Mouse (Mus musculus) mammary gland, adult 2 months (tissue): ENCODE data around the gene Ccdc51. TPM values are rescaled to one million over a fixed set of nuclear protein-coding genes. Genes with fewer than 3 reads are reported as not detected.

Experiments
- polyA plus RNA-seq: library from polyadenylated mRNA; depleted of rRNA; stranded (reverse); fragments of >200 nt; gene quantifications from 2 replicates; pipeline ENCODE4 v1.2.3, GENCODE M21; 2012; ENCODE audit warnings: low replicate concordance; rRNA removed

Ccdc51 gene
- 5.1 and 6.6 TPM in 2 replicates for polyA plus RNA-seq

GRCm38 (mm10) chr9:109082124-109082800, at the start of gene Ccdc51, which contains the start of gene Tma7:
Ccdc51 (plus strand) TSS chr9:109082493.
Tma7 (minus strand) TSS chr9:109082587.

GRCm38 (mm10) chr9:109038086-109038895, 44.0 kb upstream of the Ccdc51 start, which contains the start of gene Shisa5:
Shisa5 (plus strand) TSS chr9:109038565.

DNA sequence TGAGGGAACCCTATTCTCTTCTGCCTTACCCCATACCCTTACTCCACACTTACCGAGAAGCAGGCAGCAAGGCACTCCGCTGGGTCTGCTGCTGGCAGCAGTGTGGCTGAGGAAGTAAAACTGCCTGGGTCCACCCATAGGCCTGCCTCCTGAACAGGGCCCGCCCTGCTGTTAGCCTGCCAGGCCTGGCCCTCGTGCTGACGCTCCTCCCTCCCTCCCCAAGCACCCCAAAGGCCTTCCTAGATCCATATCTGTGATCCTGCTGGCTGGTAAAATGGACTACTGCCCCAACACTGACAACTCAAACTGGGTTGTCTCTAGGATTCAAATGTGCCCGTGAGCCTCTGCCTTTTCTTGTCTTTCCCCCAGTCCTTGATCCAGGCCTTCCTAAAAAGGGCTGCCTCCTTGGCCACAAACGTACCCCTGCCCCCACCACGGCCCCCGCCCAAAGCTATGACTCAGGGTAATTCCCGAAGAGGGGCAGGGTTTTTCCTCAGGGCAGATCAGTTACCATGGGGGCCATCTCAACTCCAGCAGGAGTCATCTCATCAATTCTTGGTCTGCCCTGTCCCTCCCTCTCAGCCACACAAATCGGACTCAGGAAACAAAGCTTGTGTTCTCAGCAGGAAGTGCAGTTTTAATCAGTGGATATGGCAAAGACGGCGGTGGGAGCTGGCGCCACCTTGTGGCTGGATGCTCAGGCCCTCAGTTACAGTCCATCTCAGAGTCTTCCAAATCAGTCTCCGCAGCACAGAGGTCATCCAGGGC, 23.0 kb upstream of the Ccdc51 start, which contains the start of gene Trex1:
Trex1 (minus strand) TSS at position 599 of the 768 bp plus-strand sequence.

GRCm38 (mm10) chr9:109073661-109074573, 8.4 kb upstream of the Ccdc51 start, which contains the start of gene Atrip:
Atrip (minus strand) TSS chr9:109074124.

DNA sequence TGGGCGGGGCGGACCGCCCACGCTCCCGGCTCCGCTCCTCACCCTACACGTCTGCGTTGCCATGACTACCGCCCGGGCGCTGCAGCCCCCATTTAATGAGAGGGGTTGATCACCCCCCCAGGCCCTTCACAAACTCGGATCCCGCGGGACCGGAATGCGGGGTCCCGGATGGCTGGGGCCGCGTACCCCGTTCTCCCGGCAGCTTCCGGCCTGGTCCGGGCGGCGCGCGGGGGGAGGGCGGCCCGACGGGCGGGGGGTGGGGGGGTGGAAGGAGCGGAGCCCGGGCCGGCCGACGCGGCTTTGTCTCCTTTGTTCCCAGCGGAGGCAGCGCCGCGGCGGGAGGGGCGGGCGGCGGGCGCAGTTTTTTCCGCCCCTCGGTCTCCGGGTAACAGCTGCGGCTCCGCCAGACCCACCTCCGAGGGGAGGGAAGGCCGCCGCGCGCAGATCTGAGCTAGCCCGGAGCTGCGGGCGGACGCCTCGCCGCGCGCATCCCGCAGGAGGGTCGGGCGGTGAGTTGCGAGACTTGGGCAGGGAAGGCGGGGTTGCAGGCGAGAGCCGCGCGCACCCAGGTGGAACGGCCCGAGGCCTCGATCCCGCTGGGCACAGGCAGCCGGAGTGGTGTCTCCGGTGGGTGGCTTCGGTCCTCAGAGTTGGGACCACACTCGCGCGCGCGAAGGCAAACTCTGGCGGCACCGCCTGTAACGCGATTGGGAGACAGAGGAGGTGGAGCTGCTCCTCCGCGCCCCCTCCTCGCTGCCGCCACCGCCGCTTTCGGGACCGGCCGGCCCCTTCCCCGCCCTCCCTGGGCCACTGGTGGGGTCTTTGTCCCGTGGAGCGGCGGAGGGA, 13.1 kb downstream of the Ccdc51 start, which contains the start of gene Plxnb1:
Plxnb1 (plus strand) TSS at position 253 of the 846 bp plus-strand sequence.

Other genes with a start within 250 kb of the Ccdc51 start
- gene Slc26a6, start 229.2 kb upstream of the Ccdc51 start, polyA plus RNA-seq: 26.7 and 33.5 TPM in 2 replicates
- gene Tmem89, start 167.9 kb upstream of the Ccdc51 start, polyA plus RNA-seq: 0.22 TPM in 1 of 2 replicates, not detected in the other
- 712 and 1,110 TPM in 2 replicates for gene Uqcrc1, start 145.9 kb upstream of the Ccdc51 start, polyA plus RNA-seq
- gene Col7a1, start 128.9 kb upstream of the Ccdc51 start, polyA plus RNA-seq: 14.3 and 26.9 TPM in 2 replicates
- 1.1 and 4.3 TPM in 2 replicates for gene Ucn2, start 96.5 kb upstream of the Ccdc51 start, polyA plus RNA-seq
- 23.3 and 30.5 TPM in 2 replicates for gene Pfkfb4, start 90.7 kb upstream of the Ccdc51 start, polyA plus RNA-seq
- 1,951 and 3,448 TPM in 2 replicates for gene Shisa5, start 43.9 kb upstream of the Ccdc51 start, polyA plus RNA-seq
- 177 and 211 TPM in 2 replicates for gene Trex1, start 22.8 kb upstream of the Ccdc51 start, polyA plus RNA-seq
- 22.4 and 28.7 TPM in 2 replicates for gene Atrip, start 8.4 kb upstream of the Ccdc51 start, polyA plus RNA-seq
- 40.4 and 49.2 TPM in 2 replicates for gene Tma7, start 94 bp downstream of the Ccdc51 start, polyA plus RNA-seq
- gene Plxnb1, start 12.9 kb downstream of the Ccdc51 start, polyA plus RNA-seq: 8.5 and 10.8 TPM in 2 replicates
- not detected in 2 replicates for gene Fbxw21, start 79.5 kb downstream of the Ccdc51 start, polyA plus RNA-seq
- gene Fbxw13, start 113.5 kb downstream of the Ccdc51 start, polyA plus RNA-seq: 0.16 TPM in 1 of 2 replicates, not detected in the other
- gene Fbxw20, start 152.3 kb downstream of the Ccdc51 start, polyA plus RNA-seq: not detected in 2 replicates
- not detected in 2 replicates for gene Fbxw14, start 205.2 kb downstream of the Ccdc51 start, polyA plus RNA-seq